Mouse (Mus musculus) midbrain, embryonic 15.5 days (tissue): ENCODE results near the gene Trio. TPM values are rescaled to one million over a fixed set of nuclear protein-coding genes. Genes with fewer than 3 reads are reported as not detected.

Experiments used
- ATAC-seq: fragments of 200-750 bp; cut with Nextera tagmentation; replicated peaks from 2 replicates; pipeline ENCODE4 v1.8.0; 2017; ENCODE audit warnings: moderate TSS enrichment
- H3K27ac ChIP-seq: fragments of 300-500 bp; sonication (generic); 2 replicates; pipeline ENCODE4 v1.5.1; 2015; ENCODE audit warnings: mild to moderate bottlenecking, inconsistent platforms
- H3K27me3 ChIP-seq: fragments of 300-500 bp; sonication (generic); replicated peaks from 2 replicates; pipeline ENCODE4 v1.6.1; 2015; ENCODE audit warnings: inconsistent platforms
- H3K36me3 ChIP-seq: fragments of 300-500 bp; sonication (generic); replicated peaks from 2 replicates; pipeline ENCODE4 v1.6.1; 2015; ENCODE audit warnings: inconsistent platforms
- H3K4me1 ChIP-seq: fragments of 300-500 bp; sonication (generic); 2 replicates; pipeline ENCODE4 v1.6.1; 2015; ENCODE audit warnings: inconsistent platforms
- H3K4me2 ChIP-seq: fragments of 300-500 bp; sonication (generic); 2 replicates; pipeline ENCODE4 v1.6.1; 2015; ENCODE audit warnings: inconsistent platforms, mild to moderate bottlenecking, moderate library complexity
- H3K4me3 ChIP-seq: fragments of 300-500 bp; sonication (generic); 2 replicates; pipeline ENCODE4 v1.5.1; 2015; ENCODE audit warnings: mild to moderate bottlenecking, inconsistent platforms
- H3K9ac ChIP-seq: fragments of 300-500 bp; sonication (generic); 2 replicates; pipeline ENCODE4 v1.6.1; 2015; ENCODE audit warnings: mild to moderate bottlenecking, inconsistent platforms
- H3K9me3 ChIP-seq: fragments of 300-500 bp; sonication (generic); 2 replicates; pipeline ENCODE4 v1.6.1; 2016; ENCODE audit warnings: inconsistent platforms
- WGBS: fragments of 180-500 bp; shearing (Covaris S2); methylation state at CpG from one replicate; pipeline ENCODE4 v1.1.7; 2015; ENCODE audit warnings: mixed read lengths; 5-methylcytosine and 5-hydroxymethylcytosine counted together
- polyA plus RNA-seq: library from polyadenylated mRNA; unstranded; fragments of >200 nt; fragmentation: Nextera tagmentation; extraction: Ambion mirVana; gene quantifications from 2 replicates; pipeline ENCODE4 v1.2.1, GENCODE M21; 2015

Gene Trio
- polyA plus RNA-seq, 1 experiment from 2014 or later, result 42.9 TPM

DNA sequence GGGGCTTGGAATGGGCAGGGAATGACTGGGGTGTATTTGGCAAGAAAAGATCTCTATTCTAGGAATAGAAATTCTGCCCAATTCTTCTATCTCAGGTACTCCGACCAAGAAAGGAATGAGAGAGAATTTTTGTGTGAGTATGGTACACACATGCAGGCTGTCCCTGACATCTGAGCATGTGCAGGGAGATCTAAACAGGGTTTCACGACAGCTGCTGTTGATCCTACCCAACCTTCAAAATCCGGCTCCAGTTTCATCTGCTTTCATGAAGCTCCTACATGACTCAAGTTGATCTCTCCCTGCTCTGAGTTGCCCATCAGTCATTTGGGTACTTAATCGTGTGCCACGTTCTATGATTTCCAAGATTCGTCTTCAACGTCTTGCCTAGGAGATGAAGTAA, 3.7 kb upstream of the Trio start:
- no peak for ATAC-seq

GRCm38 (mm10) chr15:28028542-28028941, 2.9 kb upstream of the Trio start:
- 93% methylated on average over 6 of the region's 6 CpGs for WGBS
- H3K9ac ChIP-seq, result no peak overlapping the region
- H3K4me2 ChIP-seq, result no peak overlapping the region
- H3K4me3 ChIP-seq, result no peak overlapping the region
- H3K9me3 ChIP-seq, result no peaks in the 10 kb centered on the region
- no peak for ATAC-seq
- H3K36me3 ChIP-seq, result no peaks in the 10 kb centered on the region
- peaks cover 10% of the 10 kb centered on the region for H3K4me1 ChIP-seq
- no peak overlapping the region for H3K27ac ChIP-seq
- H3K27me3 ChIP-seq, result no peaks in the 10 kb centered on the region

More for the DNA sequence above, 3.7 kb upstream of the Trio start:
- H3K36me3 ChIP-seq, result no peaks in the 10 kb centered on the region
- H3K27me3 ChIP-seq, result no peaks in the 10 kb centered on the region
- no peaks in the 10 kb centered on the region for H3K9me3 ChIP-seq
- no peak overlapping the region for H3K4me2 ChIP-seq
- H3K9ac ChIP-seq, result no peak overlapping the region
- no peak overlapping the region for H3K27ac ChIP-seq
- no peak overlapping the region for H3K4me3 ChIP-seq
- 91% methylated on average over 7 of the region's 7 CpGs for WGBS
- peaks cover 7% of the 10 kb centered on the region for H3K4me1 ChIP-seq

DNA sequence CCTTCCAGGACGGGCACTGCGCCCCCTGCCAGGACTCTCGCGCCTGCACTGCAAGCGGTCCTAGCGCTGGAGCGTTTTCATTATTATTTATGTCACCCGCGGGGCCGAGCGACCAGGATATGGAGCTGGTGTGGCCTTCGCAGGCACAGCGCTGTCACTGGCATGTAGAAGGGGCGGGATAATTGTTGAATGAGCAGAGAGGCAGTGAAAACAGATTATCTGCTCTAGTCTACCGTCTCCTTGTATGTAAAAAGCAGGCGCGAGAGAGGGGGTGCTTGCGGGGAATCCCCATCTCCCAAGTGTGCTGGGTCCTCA, 476 bp upstream of the Trio start:
- Histone ChIP-seq H3K36me3 (no peaks in the 10 kb centered on the region), H3K4me2 (peak overlapping the region; percentile 74), H3K4me3 (peak overlapping the region; percentile 83), H3K4me1 (peaks cover 34% of the 10 kb centered on the region), H3K9ac (peak overlapping the region; percentile 53), H3K27me3 (no peaks in the 10 kb centered on the region), H3K27ac (peak overlapping the region; percentile 99), H3K9me3 (no peaks in the 10 kb centered on the region)
- no peak for ATAC-seq
- WGBS, result under 1% methylated on average over 18 of the region's 18 CpGs

GRCm38 (mm10) chr15:28024965-28025338, 696 bp downstream of the Trio start:
- H3K36me3 ChIP-seq, result no peaks in the 10 kb centered on the region
- under 1% methylated on average over 54 of the region's 54 CpGs for WGBS
- peak; percentile 34 for ATAC-seq

GRCm38 (mm10) chr15:28024031-28024964, 1.4 kb downstream of the Trio start:
- Histone ChIP-seq H3K4me1 (peaks cover 49% of the 10 kb centered on the region), H3K36me3 (no peaks in the 10 kb centered on the region), H3K9me3 (no peaks in the 10 kb centered on the region), H3K4me2 (peak overlapping the region; percentile 74), H3K27ac (peak overlapping the region; percentile 99), H3K9ac (peak overlapping the region; percentile 97), H3K4me3 (peak overlapping the region; percentile 83), H3K27me3 (no peaks in the 10 kb centered on the region)
- WGBS, result under 1% methylated on average over 76 of the region's 81 CpGs
- peak; percentile 45 for ATAC-seq

More at GRCm38 (mm10) chr15:28024965-28025338, 696 bp downstream of the Trio start:
- H3K4me2 ChIP-seq, result peak overlapping the region; percentile 74
- H3K27ac ChIP-seq, result peak overlapping the region; percentile 99
- H3K4me3 ChIP-seq, result peak overlapping the region; percentile 83
- no peaks in the 10 kb centered on the region for H3K27me3 ChIP-seq
- peaks cover 43% of the 10 kb centered on the region for H3K4me1 ChIP-seq
- peak overlapping the region; percentile 97 for H3K9ac ChIP-seq
- no peaks in the 10 kb centered on the region for H3K9me3 ChIP-seq

DNA sequence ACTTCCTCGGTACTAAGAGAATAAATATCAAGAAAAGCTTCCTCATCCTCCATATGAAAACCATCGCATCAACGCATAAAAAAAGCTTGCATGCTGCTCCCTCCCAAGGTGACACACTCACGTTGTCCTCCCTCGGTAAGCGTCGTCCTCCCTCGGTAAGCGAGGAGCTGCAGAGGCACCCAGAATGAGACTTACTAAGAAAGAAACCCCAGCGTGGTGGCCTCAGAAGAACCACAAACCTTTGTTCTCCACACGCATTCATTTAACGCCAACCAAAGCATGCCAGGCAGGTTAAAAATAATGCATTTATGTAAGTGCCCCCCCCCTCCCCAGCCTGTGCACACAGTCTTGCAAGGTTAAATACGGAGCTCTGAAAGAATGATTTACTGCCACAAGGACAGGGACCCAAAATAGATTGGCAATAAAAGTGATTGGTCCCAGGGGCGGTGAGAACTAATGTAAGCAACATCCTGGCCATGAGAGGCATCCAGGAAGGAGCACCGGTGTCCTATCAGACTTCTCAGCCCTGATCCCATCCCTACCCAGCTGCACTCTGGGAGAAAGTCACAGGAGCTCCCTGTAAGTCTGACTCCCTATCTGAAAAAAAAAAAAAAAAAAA, 3.9 kb downstream of the Trio start:
- Histone ChIP-seq H3K4me2 (peak overlapping the region; percentile 39), H3K9ac (no peak overlapping the region), H3K27ac (no peak overlapping the region), H3K27me3 (no peaks in the 10 kb centered on the region), H3K4me1 (peaks cover 57% of the 10 kb centered on the region), H3K4me3 (peak overlapping the region; percentile 16), H3K9me3 (no peaks in the 10 kb centered on the region), H3K36me3 (no peaks in the 10 kb centered on the region)
- ATAC-seq, result no peak
- WGBS, result 10% methylated on average over 15 of the region's 15 CpGs

GRCm38 (mm10) chr15:28019393-28020070, 6.1 kb downstream of the Trio start:
- no peak overlapping the region for H3K9ac ChIP-seq

DNA sequence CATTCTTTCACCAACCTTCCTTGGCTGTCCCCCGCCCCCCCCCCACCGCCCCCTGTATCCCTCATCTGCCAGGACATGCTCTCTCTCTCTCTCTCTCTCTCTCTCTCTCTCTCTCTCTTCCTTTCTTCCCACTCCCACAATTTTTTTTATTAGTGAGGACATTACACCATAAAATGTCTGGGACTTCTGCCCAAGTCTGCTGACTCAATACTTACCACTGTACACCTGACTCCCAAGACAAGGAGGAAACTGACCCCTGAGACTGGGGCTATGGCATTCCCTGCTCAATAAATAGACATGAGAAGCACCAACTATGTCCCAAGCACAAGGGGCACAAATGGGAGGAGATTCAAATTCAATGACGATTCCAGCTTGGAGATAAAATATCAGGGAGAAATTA, 18.1 kb downstream of the Trio start:
- Histone ChIP-seq H3K4me3 (no peak overlapping the region), H3K4me1 (peaks cover 34% of the 10 kb centered on the region), H3K9me3 (no peaks in the 10 kb centered on the region), H3K9ac (no peak overlapping the region), H3K36me3 (no peaks in the 10 kb centered on the region), H3K4me2 (no peak overlapping the region), H3K27ac (no peak overlapping the region), H3K27me3 (no peaks in the 10 kb centered on the region)
- ATAC-seq, result no peak
- WGBS, result 63% methylated on average over 3 of the region's 3 CpGs

More at GRCm38 (mm10) chr15:28019393-28020070, 6.1 kb downstream of the Trio start:
- Histone ChIP-seq H3K9me3 (no peaks in the 10 kb centered on the region), H3K27me3 (no peaks in the 10 kb centered on the region), H3K4me3 (no peak overlapping the region), H3K36me3 (no peaks in the 10 kb centered on the region), H3K4me2 (no peak overlapping the region), H3K27ac (no peak overlapping the region), H3K4me1 (peaks cover 58% of the 10 kb centered on the region)
- WGBS, result 78% methylated on average over 7 of the region's 7 CpGs
- no peak for ATAC-seq

DNA sequence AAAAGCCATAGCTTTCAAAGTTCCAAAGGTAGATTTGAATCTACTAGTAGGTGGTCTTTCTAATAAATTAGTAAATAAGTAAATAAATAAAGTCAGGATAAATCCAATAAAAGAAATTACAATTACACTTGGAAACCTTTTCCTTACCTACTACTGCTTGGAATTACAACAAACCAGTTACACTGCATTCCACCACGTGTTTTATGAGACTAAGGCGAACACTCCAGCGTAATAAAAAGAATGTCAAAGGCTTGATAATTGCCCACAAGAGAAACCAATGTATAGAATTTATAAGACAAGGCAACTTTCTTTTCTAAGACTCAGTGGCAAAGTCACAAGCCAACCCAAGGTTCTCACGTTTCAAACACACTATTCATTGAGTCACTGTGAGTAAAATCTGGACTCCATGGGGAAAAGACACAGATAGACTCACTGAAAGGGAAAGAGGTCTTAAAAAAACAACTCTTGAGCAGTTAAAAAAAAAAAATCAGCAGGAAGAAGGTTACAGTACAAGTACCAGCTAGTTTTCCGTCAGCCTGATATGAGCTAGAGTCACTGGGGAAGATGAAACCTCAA, 21.4 kb downstream of the Trio start:
- no peaks in the 10 kb centered on the region for H3K27me3 ChIP-seq
- H3K27ac ChIP-seq, result no peak overlapping the region
- H3K9ac ChIP-seq, result no peak overlapping the region
- ATAC-seq, result no peak
- 65% methylated on average over 5 of the region's 5 CpGs for WGBS
- H3K9me3 ChIP-seq, result no peaks in the 10 kb centered on the region
- H3K4me1 ChIP-seq, result peaks cover 41% of the 10 kb centered on the region
- H3K36me3 ChIP-seq, result no peaks in the 10 kb centered on the region
- H3K4me2 ChIP-seq, result no peak overlapping the region
- no peak overlapping the region for H3K4me3 ChIP-seq

DNA sequence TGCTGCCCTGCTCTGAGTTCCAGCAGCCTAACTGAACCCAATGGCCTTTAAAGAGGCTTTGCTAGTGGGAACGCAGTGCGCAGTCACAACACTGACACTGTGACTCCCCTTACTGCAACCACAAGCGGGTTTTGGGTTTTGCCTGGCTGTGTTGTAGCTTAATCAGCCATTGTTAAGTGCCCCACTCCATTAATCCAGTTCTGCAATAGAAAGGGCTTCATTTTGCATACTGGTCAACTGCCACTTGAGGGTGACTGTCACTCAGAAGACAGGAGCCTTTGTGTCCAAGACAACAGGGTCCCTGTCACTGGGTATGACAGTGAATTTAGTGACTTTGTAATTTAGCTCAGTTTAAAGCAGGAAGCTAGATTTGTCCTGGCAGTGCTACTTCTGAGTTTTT, 23.1 kb downstream of the Trio start:
- no peak overlapping the region for H3K4me2 ChIP-seq
- no peaks in the 10 kb centered on the region for H3K9me3 ChIP-seq
- no peak overlapping the region for H3K4me3 ChIP-seq
- peaks cover 50% of the 10 kb centered on the region for H3K4me1 ChIP-seq
- no peaks in the 10 kb centered on the region for H3K36me3 ChIP-seq
- 22% methylated on average over 3 of the region's 3 CpGs for WGBS
- no peaks in the 10 kb centered on the region for H3K27me3 ChIP-seq
- no peak for ATAC-seq
- H3K9ac ChIP-seq, result no peak overlapping the region
- no peak overlapping the region for H3K27ac ChIP-seq

DNA sequence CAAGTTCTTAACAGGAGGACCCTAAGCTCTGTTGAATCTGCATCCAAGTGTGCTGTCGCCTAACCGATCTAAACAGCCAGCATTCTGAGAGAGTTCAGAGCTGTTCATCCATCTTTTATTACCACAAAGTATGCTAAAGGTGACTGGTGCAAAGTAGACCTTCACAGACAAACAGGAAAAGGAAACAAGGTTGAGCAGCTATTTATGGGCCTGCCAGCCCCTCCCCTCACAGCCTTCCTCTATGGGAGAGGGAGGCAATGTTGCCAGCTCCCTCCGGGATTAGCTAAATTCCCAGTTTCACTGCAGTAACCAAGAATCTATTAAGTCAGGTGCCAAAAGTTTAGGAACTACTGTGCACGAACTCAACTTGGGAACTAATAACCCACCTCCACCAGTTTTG, 24.3 kb downstream of the Trio start:
- Histone ChIP-seq H3K4me3 (no peak overlapping the region), H3K27ac (no peak overlapping the region), H3K27me3 (no peaks in the 10 kb centered on the region), H3K9me3 (no peaks in the 10 kb centered on the region), H3K9ac (no peak overlapping the region), H3K36me3 (no peaks in the 10 kb centered on the region), H3K4me2 (no peak overlapping the region), H3K4me1 (peaks cover 61% of the 10 kb centered on the region)
- 45% methylated on average over 4 of the region's 4 CpGs for whole genome bisulfite sequencing
- no peak for ATAC-seq
